Mouse (Mus musculus) NIH3T3 (cell line): ENCODE data around the gene Sh3bp2.
A peak's percentile ranks its signal among the peaks of the same experiment; 100 is the strongest.
"Not testable (repeated sequence)": the region's sequence is repeated elsewhere in the genome, so short reads cannot be mapped to it uniquely, and the experiment has no call there.

Experiments used
- DNase-seq: peaks from one replicate; pipeline ENCODE4 v3.0.0-alpha.2; 2012; ENCODE audit warnings: low read depth

Gene Sh3bp2

GRCm38 (mm10) chr5:34572568-34572967, 46.9 kb downstream of the Sh3bp2 start:
- not testable (repeated sequence) for DNase-seq

DNA sequence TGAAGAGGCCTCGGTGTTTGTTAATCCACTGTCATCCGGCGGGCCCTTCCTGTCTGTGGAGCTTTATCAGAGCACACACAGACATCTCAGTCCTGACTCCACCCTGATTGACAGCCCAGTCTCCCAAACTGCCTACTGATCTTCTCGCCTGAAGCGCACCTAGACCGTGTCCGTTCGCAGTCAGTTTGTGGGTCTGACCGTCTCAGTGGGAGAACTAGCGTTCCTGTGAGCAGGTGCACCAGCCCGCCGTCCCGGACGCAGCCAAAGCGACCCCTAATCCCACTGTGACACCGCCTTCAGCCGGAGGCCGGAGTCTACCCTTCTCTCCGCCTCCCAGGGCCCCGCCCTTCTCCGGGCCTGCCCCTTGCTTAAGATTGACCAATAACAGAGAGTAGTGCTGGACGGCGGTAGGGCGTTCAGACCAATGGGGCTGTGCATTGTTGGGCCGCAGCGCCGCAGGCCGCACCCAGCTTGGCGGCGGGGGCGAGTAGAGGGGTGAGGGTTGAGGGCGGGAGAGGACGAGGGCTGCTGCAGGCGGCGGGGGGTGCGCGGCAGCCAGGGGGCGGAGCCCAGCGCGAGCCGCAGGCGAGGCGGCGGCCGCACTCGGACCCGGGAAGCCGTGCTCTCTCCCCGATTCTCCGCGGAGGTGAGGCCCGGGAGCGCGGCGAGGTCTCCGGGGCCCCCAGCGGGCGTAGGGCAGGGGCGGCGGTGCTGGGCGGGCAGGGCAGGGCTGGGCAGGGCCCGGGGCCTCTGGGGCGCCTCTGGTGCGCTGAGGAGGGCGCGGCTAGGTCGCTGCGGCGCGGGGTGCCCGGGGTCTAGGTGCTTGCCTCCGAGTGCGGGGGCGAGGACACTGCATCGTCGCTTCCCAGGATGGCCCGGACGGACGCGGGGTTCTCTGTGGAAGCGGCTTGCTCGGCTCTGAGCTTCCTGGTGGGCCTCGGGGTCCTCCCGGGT, 47.9 kb downstream of the Sh3bp2 start, which contains the start of gene Add1:
Gene Add1 (plus strand): TSS at position 397 of the 954 bp plus-strand sequence.
- peak; percentile 98 for DNase-seq

- no peak for DNase-seq
These were observed 49.1 kb downstream of the Sh3bp2 start for GRCm38 (mm10) chr5:34574721-34575120.

DNA sequence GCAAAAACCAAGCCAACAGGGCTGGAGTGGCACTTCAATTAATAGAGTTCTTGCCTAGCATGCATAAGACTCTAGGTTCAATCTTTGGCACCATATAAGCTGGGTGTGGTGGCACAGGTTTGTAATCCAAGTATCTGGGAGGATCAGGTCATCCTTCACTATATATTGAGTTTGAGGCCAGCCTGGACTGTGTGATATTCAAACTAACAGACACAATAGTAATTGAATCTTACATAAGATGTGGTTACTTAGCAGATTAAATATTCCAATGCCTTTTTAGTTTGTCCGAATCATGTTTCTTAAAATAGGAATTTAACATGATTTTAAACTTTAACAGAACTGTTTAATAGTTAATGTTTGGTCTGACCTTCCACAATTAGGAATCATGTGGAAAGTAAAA, 50.6 kb downstream of the Sh3bp2 start:
- no peak for DNase-seq

- DNase-seq: no peak
These were observed 52.5 kb downstream of the Sh3bp2 start for GRCm38 (mm10) chr5:34578038-34578655.

DNA sequence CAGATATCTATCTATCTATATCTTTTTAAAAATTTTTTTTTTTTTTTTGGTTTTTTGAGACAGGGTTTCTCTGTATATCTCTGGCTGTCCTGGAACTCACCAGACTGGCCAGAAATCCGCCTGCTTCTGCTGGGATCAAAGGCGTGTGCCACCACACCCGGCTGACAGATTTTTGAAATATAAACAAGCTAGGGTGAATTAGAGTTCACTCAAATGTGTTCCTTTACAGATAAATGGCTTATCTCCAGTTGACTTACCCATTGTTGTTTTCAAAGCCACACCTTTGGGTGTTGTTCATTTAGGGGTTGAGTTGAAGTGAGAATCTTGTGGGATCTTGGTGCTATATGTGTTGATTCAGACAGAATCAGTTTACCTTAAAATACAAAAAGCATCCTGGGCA, 53.7 kb downstream of the Sh3bp2 start:
- DNase-seq: no peak

- peak; percentile 87 for DNase-seq
These were observed 56.2 kb downstream of the Sh3bp2 start for GRCm38 (mm10) chr5:34581671-34582313.

DNA sequence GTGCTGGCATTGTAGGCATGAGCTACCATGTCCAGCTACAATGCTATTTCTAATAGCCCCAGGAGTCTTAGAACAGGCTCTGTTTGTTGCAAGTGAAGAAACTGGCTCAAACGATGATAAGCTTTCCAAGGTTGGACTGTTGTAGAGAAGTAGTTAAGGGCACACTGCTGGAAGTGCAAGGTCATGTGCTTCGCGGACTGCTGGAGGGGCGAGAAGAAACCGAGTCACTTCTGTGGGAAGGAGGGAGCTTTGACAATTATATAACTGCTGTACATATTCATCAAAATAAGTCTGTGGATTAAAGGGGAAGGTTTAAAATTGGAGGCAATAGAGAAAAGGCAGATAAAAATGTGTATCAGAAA, 56.7 kb downstream of the Sh3bp2 start:
- DNase-seq: no peak

DNA sequence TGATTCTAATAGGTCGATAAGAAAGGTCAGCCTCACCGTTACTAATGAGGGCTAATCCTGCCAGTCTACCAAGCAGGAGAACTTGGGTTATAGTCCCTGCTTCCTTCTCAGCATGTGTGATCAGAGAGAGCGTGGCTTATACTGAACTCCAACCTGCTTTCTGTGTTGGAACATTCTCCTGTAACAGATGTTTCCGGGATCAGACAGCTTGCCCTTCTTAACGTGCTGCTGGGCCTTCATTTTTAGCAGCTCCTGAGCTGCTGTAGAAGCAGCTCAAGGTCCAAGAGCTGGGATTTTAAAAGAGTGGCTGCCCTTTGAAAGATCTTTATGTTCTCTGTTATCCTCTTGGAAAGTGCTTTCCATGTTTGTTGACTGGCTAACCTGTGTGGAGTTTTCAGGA, 59.6 kb downstream of the Sh3bp2 start:
- no peak for DNase-seq

DNA sequence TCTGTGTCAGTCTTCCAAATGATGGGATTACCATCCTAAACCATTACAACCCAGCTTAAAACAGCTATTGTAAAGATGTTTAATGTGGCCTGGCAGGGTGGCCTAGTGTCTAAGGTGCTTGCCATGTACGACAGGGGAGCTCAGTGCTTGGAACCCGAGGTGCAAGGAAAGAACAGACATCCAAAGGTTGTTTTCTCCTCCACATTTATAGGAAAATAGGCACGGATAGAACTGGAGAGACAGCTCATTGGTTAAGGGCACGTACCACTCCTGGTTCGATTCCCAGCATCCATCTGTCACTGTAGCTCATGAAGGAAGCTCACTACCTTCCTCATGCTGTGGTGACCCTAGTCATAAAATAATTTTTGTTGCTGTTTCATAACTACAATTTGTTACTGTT, 62.2 kb downstream of the Sh3bp2 start:
- no peak for DNase-seq

DNA sequence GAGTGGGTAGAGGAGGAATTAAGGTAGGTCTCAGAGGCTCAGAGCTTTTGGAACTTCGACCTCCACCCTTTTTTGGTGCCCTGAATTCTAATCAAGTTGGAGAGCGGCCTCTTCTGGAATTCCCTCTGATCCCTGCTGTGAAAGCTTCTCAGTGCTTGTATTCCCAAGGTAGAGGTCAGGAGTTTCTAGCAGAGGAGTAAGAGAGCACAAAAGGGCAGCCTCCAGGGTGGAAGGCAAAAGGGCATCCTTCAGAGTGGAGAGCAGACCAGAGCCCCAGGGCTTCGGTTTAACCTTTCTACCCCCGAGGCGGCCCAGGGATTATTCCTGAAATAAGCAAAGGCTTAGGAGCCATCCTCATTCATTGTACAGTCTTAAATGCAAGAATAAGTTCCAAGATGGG, 64.4 kb downstream of the Sh3bp2 start:
- DNase-seq: no peak

- no peak for DNase-seq
These were observed 65.1 kb downstream of the Sh3bp2 start for GRCm38 (mm10) chr5:34590702-34591101.

- DNase-seq: no peak
These were observed 65.9 kb downstream of the Sh3bp2 start for GRCm38 (mm10) chr5:34591388-34592004.

DNA sequence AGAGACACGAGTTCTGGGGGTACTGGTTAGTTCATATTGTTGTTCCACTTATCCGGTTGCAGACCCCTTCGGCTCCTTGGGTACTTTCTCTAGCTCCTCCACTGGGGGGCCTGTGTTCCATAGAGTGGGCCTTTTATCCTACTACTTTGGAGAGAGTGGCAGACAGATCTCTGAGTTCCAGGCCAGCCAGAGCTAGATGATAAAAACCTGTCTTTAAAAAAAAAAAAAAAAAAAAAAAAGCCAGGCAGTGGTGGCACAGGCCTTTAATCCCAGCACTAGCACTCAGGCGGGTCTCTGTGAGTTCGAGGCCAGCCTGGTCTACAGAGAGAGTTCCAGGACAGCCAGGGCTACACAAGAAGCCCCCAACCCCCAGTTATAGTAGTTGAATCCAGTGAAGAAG, 66.6 kb downstream of the Sh3bp2 start:
- DNase-seq: not testable (repeated sequence)

DNA sequence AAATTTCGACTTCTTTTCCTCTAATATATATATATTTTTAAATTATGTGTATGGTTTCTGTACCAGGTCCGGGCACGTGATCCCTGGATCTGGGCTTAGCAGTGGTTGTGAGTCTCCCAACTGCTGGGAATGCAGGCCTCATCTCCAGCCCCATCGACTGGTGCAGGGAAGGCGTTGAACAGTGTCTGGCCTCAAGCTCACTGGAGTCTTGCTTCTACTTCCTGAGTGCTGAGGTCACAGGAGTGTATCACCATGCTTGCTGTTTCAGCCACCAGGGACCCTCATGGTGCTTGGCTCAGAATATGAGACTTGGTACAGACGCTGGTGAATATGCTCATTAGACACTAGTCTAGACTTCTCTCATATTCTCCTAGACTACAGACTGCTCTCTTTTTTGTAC, 67.0 kb downstream of the Sh3bp2 start:
- DNase-seq: no peak

- no peak for DNase-seq
These were observed 67.6 kb downstream of the Sh3bp2 start for GRCm38 (mm10) chr5:34593202-34593727.

DNA sequence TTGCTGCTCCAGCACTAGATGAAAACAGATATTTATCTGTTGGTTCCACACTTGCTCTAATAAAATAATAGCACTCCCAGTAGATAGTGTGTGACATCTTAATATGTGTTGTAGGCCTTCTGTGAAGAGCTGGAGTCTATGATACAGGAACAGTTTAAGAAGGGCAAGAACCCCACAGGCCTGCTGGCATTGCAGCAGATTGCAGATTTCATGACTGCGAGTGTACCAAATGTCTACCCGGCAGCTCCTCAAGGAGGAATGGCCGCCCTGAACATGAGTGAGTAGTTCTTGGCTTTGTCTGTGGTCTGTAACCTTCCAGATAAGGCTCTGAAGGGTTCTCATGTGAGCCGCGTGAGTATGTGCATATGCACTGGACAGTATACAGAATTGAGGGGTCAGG, 78.9 kb downstream of the Sh3bp2 start:
- DNase-seq: no peak

GRCm38 (mm10) chr5:34607100-34607880, 81.7 kb downstream of the Sh3bp2 start:
- no peak for DNase-seq

- DNase-seq: no peak
These were observed 82.6 kb downstream of the Sh3bp2 start for GRCm38 (mm10) chr5:34608226-34608625.

DNA sequence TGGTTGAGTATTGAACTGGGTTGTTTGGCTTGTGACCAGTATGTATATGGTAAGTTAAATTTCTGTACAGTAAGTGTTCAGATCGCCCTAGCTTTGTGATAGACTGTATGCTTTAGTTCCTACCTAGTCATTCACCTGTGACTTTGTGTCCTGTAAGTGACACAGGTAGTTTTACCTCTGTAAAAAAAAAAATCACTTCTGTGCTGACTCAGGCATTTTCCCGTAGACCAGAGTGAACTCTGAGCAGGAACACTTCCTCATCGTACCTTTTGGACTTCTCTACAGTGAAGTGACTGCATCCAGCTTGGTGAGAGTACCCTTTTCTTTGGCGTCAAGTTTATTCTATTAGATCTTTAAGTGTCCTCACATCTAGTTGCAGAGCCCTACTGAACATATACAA, 84.3 kb downstream of the Sh3bp2 start:
- no peak for DNase-seq
